8 mouse cellular contexts compared by ENCODE assay signal in the genomic region with DNA sequence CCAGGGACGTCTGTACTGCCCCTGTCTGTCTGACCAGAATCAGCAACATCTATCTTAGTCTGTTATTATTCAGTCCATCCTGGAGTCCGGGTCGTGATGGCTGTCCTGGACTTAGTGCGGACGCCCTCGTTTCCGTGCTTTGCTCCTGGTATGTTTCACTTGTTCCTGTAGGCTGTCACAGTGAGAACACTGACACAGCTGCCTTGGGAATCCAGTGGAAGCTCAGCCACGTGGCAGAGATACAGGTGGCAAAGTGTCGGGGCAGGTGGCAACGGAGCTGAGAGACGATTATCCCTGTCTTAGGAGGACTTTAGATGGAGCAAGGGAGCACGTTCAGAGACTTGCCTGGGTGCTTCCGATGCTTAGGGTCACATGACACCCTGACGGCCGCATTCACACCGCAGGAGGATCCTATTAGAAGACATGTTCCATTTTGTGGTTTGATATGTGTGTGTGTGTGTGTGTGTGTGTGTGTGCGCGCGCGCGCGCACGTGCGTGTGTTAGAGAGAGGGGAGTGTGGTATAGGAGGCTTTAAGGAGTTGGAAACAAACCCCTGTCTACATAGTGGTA. TPM values are rescaled to one million over a fixed set of nuclear protein-coding genes. Genes with fewer than 3 reads are reported as not detected.
DNase-seq lines count a peak whose midpoint lies in the region; ATAC-seq lines count a peak whose summit lies in the region.

No protein-coding gene starts in this region.

- ATAC-seq in CD4-positive, CD25-positive, alpha-beta regulatory T cell, adult 4 months: peak; percentile 49
- peak; percentile 31 for ATAC-seq in forebrain, embryonic 13.5 days
- ATAC-seq in liver, embryonic 13.5 days (ENCODE audit: low read depth): peak; percentile 37
- ATAC-seq in stomach, embryonic 16.5 days (ENCODE audit: insufficient read depth, low FRiP score): no peak

- peak overlapping the region; percentile 25 for H3K4me3 ChIP-seq in forebrain, embryonic 13.5 days
- peak overlapping the region; percentile 48 for H3K4me3 ChIP-seq in liver, embryonic 13.5 days (replicated peaks)
- H3K4me3 ChIP-seq in stomach, embryonic 16.5 days (replicated peaks; ENCODE audit: low read length): peak overlapping the region; percentile 34

- H3K27ac ChIP-seq in forebrain, embryonic 13.5 days: peak overlapping the region; percentile 70
- peak overlapping the region; percentile 51; the same call in 1 of the 2 replicates for H3K27ac ChIP-seq in liver, embryonic 13.5 days
- no peak overlapping the region for H3K27ac ChIP-seq in stomach, embryonic 16.5 days (ENCODE audit: low read length)

- 53% methylated on average over 24 of the region's 24 CpGs for WGBS in forebrain, embryonic 13.5 days
- WGBS in liver, embryonic 13.5 days (ENCODE audit: insufficient replicate concordance): 22% methylated on average over 24 of the region's 24 CpGs
- 41% methylated on average over 24 of the region's 24 CpGs for WGBS in stomach, embryonic 16.5 days

- peaks cover 2% of the 10 kb centered on the region; the same call in 1 of the 2 replicates for H3K27me3 ChIP-seq in forebrain, embryonic 13.5 days
- H3K27me3 ChIP-seq in liver, embryonic 13.5 days: 0 out of 2 replicates have a peak, but pooled peaks cover 3% of the 10 kb centered on the region
- no peaks in the 10 kb centered on the region for H3K27me3 ChIP-seq in stomach, embryonic 16.5 days (ENCODE audit: control insufficient read depth, insufficient read depth, low read length)

- H3K4me2 ChIP-seq in forebrain, embryonic 13.5 days: peak overlapping the region; percentile 52
- peak overlapping the region; percentile 79 for H3K4me2 ChIP-seq in liver, embryonic 13.5 days
- H3K4me2 ChIP-seq in stomach, embryonic 16.5 days (ENCODE audit: low read depth, low read length): peak overlapping the region; percentile 62

- peak; percentile 20 for DNase-seq in embryo, embryonic 10 days (ENCODE audit: low spot score)
- no peak for DNase-seq in embryo, embryonic 9.5 days (ENCODE audit: extremely low spot score)
- peak; percentile 29 for DNase-seq in liver, embryonic 13.5 days
- no peak for DNase-seq in gastrocnemius, postnatal 25 days
- DNase-seq in frontal cortex, adult 2 months (ENCODE audit: extremely low spot score in 1 of 2, low spot score in 1 of 2): no peak

- H3K4me1 ChIP-seq in forebrain, embryonic 13.5 days: peaks cover 29% of the 10 kb centered on the region
- peaks cover 29% of the 10 kb centered on the region for H3K4me1 ChIP-seq in liver, embryonic 13.5 days (replicated peaks)
- 0 out of 2 replicates have a peak, but pooled peaks cover 2% of the 10 kb centered on the region for H3K4me1 ChIP-seq in stomach, embryonic 16.5 days (ENCODE audit: control insufficient read depth, insufficient read depth, low read length)

- H3K9me3 ChIP-seq in forebrain, embryonic 13.5 days (replicated peaks): no peaks in the 10 kb centered on the region
- H3K9me3 ChIP-seq in liver, embryonic 13.5 days (replicated peaks): no peaks in the 10 kb centered on the region
- H3K9me3 ChIP-seq in stomach, embryonic 16.5 days (replicated peaks; ENCODE audit: control insufficient read depth, low read length): no peaks in the 10 kb centered on the region

- no peaks in the 10 kb centered on the region for H3K36me3 ChIP-seq in forebrain, embryonic 13.5 days (ENCODE audit: poor library complexity, severe bottlenecking)
- no peaks in the 10 kb centered on the region for H3K36me3 ChIP-seq in liver, embryonic 13.5 days
- H3K36me3 ChIP-seq in stomach, embryonic 16.5 days (ENCODE audit: control insufficient read depth, insufficient read depth, low read length): no peaks in the 10 kb centered on the region

- H3K9ac ChIP-seq in forebrain, embryonic 13.5 days: 0 out of 2 replicates have a peak overlapping the region, but pooled peaks have one; percentile 12
- peak overlapping the region; percentile 53 for H3K9ac ChIP-seq in liver, embryonic 13.5 days
- H3K9ac ChIP-seq in stomach, embryonic 16.5 days (ENCODE audit: low read length): no peak overlapping the region

RNA-seq across cellular contexts. Expression of gene Cpsf6, which starts 38.9 kb away (rescaled TPM):
- polyA plus RNA-seq in CD4-positive, CD25-positive, alpha-beta regulatory T cell, adult 4 months (2017; shearing (Covaris generic)): 100 to 1,000 TPM; 116 to 124 TPM
- 242 and 248 TPM in 2 replicates for polyA plus RNA-seq in forebrain, embryonic 13.5 days (2015; fragmentation: Nextera tagmentation; extraction: Ambion mirVana)
- 69.2 and 87.2 TPM in 2 replicates for polyA plus RNA-seq in liver, embryonic 13.5 days (2015; fragmentation: Nextera tagmentation; extraction: Ambion mirVana)
- 121 and 123 TPM in 2 replicates for polyA plus RNA-seq in stomach, embryonic 16.5 days (2015; fragmentation: Nextera tagmentation; extraction: Ambion mirVana)
- 10 to 100 TPM; 21.6 to 24.2 TPM for total RNA-seq in gastrocnemius, postnatal 25 days (2021)
- polyA plus RNA-seq in frontal cortex, adult 2 months (2012; rRNA removed): 64.5 and 68.6 TPM in 2 replicates

Comparison
In these comparisons a context has a peak if more than half of its experiments do, and no peak if none do; other contexts are left out.
1. DNase-seq: peak in embryo, embryonic 10 days (single experiment) and liver, embryonic 13.5 days (single experiment); none in embryo, embryonic 9.5 days (single experiment), gastrocnemius, postnatal 25 days (single experiment) and frontal cortex, adult 2 months (0 of 2).
2. Peak in every context shown above with its lines, with median percentiles within 50 percentile points of each other: H3K4me2 ChIP-seq and H3K4me3 ChIP-seq.